Mouse (Mus musculus): ENCODE measurements around the gene Erv3. TPM values are rescaled to one million over a fixed set of nuclear protein-coding genes. Genes with fewer than 3 reads are reported as not detected.
A peak's percentile ranks its signal among the peaks of the same experiment; 100 is the strongest.

Erv3 gene
- polyA plus RNA-seq, 1 experiment = not detected

- Histone ChIP-seq H3K36me3 (ENCODE audit: control insufficient read depth, insufficient read depth) (no peaks in the 10 kb centered on the region), H3K27me3 (ENCODE audit: control insufficient read depth, insufficient read depth, insufficient read length) (no peaks in the 10 kb centered on the region), H3K4me3 (ENCODE audit: insufficient read depth, poor library complexity, severe bottlenecking) (no peak overlapping the region), H3K79me2 (ENCODE audit: control insufficient read depth, insufficient read depth) (peaks cover 15% of the 10 kb centered on the region), H3K79me3 (ENCODE audit: low read depth) (peaks cover 11% of the 10 kb centered on the region), H3ac (ENCODE audit: control insufficient read depth, insufficient read length, low read depth) (no peak overlapping the region)
- TF ChIP-seq CEBPB (IDR thresholded peaks at IDR 0.05; ENCODE audit: low read depth) (no peak), MAX (IDR thresholded peaks at IDR 0.05) (no peak), FOSL1 (IDR thresholded peaks at IDR 0.05; ENCODE audit: insufficient read depth, low read length, poor library complexity, severe bottlenecking) (no peak), MYOD1 (IDR thresholded peaks at IDR 0.05; ENCODE audit: control insufficient read depth, insufficient read length, low read depth) (no peak), CTCF (IDR thresholded peaks at IDR 0.05; ENCODE audit: control insufficient read depth, insufficient read depth, insufficient read length) (no peak), USF1 (IDR thresholded peaks at IDR 0.05; ENCODE audit: low read depth) (no peak), MYOG (IDR thresholded peaks at IDR 0.05; ENCODE audit: control insufficient read depth, extremely low read depth, insufficient read length) (no peak)
These were observed 46.7 kb upstream of the Erv3 start for GRCm38 (mm10) chr2:131906266-131906665.

- Histone ChIP-seq H3ac (ENCODE audit: control insufficient read depth, insufficient read length, low read depth) (no peak overlapping the region), H3K27me3 (ENCODE audit: control insufficient read depth, insufficient read depth, insufficient read length) (no peaks in the 10 kb centered on the region), H3K79me3 (ENCODE audit: low read depth) (peaks cover 7% of the 10 kb centered on the region), H3K4me3 (ENCODE audit: insufficient read depth, poor library complexity, severe bottlenecking) (no peak overlapping the region), H3K79me2 (ENCODE audit: control insufficient read depth, insufficient read depth) (peaks cover 10% of the 10 kb centered on the region), H3K36me3 (ENCODE audit: control insufficient read depth, insufficient read depth) (no peaks in the 10 kb centered on the region)
- TF ChIP-seq FOSL1 (IDR thresholded peaks at IDR 0.05; ENCODE audit: insufficient read depth, low read length, poor library complexity, severe bottlenecking) = no peak
- TF ChIP-seq MYOG (IDR thresholded peaks at IDR 0.05; ENCODE audit: control insufficient read depth, extremely low read depth, insufficient read length) = no peak
- no peak for TF ChIP-seq MYOD1 (IDR thresholded peaks at IDR 0.05; ENCODE audit: control insufficient read depth, insufficient read length, low read depth)
- no peak for TF ChIP-seq CTCF (IDR thresholded peaks at IDR 0.05; ENCODE audit: control insufficient read depth, insufficient read depth, insufficient read length)
- TF ChIP-seq MAX (IDR thresholded peaks at IDR 0.05) = no peak
- TF ChIP-seq USF1 (IDR thresholded peaks at IDR 0.05; ENCODE audit: low read depth) = no peak
- TF ChIP-seq CEBPB (IDR thresholded peaks at IDR 0.05; ENCODE audit: low read depth) = no peak
These were observed 46.2 kb upstream of the Erv3 start for GRCm38 (mm10) chr2:131905776-131906175.

- TF ChIP-seq FOSL1 (IDR thresholded peaks at IDR 0.05; ENCODE audit: insufficient read depth, low read length, poor library complexity, severe bottlenecking) (no peak), CEBPB (IDR thresholded peaks at IDR 0.05; ENCODE audit: low read depth) (no peak)
- H3K79me3 ChIP-seq (ENCODE audit: low read depth) = no peaks in the 10 kb centered on the region
- peaks cover 2% of the 10 kb centered on the region for H3K79me2 ChIP-seq (ENCODE audit: control insufficient read depth, insufficient read depth)
- no peaks in the 10 kb centered on the region for H3K27me3 ChIP-seq (ENCODE audit: control insufficient read depth, insufficient read depth, insufficient read length)
- H3ac ChIP-seq (ENCODE audit: control insufficient read depth, insufficient read length, low read depth) = no peak overlapping the region
- no peak overlapping the region for H3K4me3 ChIP-seq (ENCODE audit: insufficient read depth, poor library complexity, severe bottlenecking)
- no peaks in the 10 kb centered on the region for H3K36me3 ChIP-seq (ENCODE audit: control insufficient read depth, insufficient read depth)
These were observed 45.5 kb upstream of the Erv3 start for GRCm38 (mm10) chr2:131905025-131905424.

GRCm38 (mm10) chr2:131902867-131903266 lies 43.3 kb upstream of the Erv3 start:
- no peaks in the 10 kb centered on the region for H3K79me2 ChIP-seq (ENCODE audit: control insufficient read depth, insufficient read depth)
- H3K36me3 ChIP-seq (ENCODE audit: control insufficient read depth, insufficient read depth) = no peaks in the 10 kb centered on the region
- TF ChIP-seq MYOD1 (IDR thresholded peaks at IDR 0.05; ENCODE audit: control insufficient read depth, insufficient read length, low read depth) = no peak
- TF ChIP-seq MYOG (IDR thresholded peaks at IDR 0.05; ENCODE audit: control insufficient read depth, extremely low read depth, insufficient read length) = no peak
- TF ChIP-seq MAX (IDR thresholded peaks at IDR 0.05) = peak; percentile 81
- peak; percentile 53 for TF ChIP-seq FOSL1 (IDR thresholded peaks at IDR 0.05; ENCODE audit: insufficient read depth, low read length, poor library complexity, severe bottlenecking)
- no peak for TF ChIP-seq USF1 (IDR thresholded peaks at IDR 0.05; ENCODE audit: low read depth)
- TF ChIP-seq CEBPB (IDR thresholded peaks at IDR 0.05; ENCODE audit: low read depth) = no peak
- no peak for TF ChIP-seq CTCF (IDR thresholded peaks at IDR 0.05; ENCODE audit: control insufficient read depth, insufficient read depth, insufficient read length)
- H3ac ChIP-seq (ENCODE audit: control insufficient read depth, insufficient read length, low read depth) = no peak overlapping the region
- no peaks in the 10 kb centered on the region for H3K79me3 ChIP-seq (ENCODE audit: low read depth)
- H3K27me3 ChIP-seq (ENCODE audit: control insufficient read depth, insufficient read depth, insufficient read length) = no peaks in the 10 kb centered on the region
- no peak overlapping the region for H3K4me3 ChIP-seq (ENCODE audit: insufficient read depth, poor library complexity, severe bottlenecking)

- no peaks in the 10 kb centered on the region for H3K36me3 ChIP-seq (ENCODE audit: control insufficient read depth, insufficient read depth)
- no peak overlapping the region for H3ac ChIP-seq (ENCODE audit: control insufficient read depth, insufficient read length, low read depth)
- no peak overlapping the region for H3K4me3 ChIP-seq (ENCODE audit: insufficient read depth, poor library complexity, severe bottlenecking)
- no peaks in the 10 kb centered on the region for H3K79me3 ChIP-seq (ENCODE audit: low read depth)
- no peaks in the 10 kb centered on the region for H3K27me3 ChIP-seq (ENCODE audit: control insufficient read depth, insufficient read depth, insufficient read length)
- TF ChIP-seq USF1 (IDR thresholded peaks at IDR 0.05; ENCODE audit: low read depth) (no peak), FOSL1 (IDR thresholded peaks at IDR 0.05; ENCODE audit: insufficient read depth, low read length, poor library complexity, severe bottlenecking) (no peak), CTCF (IDR thresholded peaks at IDR 0.05; ENCODE audit: control insufficient read depth, insufficient read depth, insufficient read length) (no peak), MYOG (IDR thresholded peaks at IDR 0.05; ENCODE audit: control insufficient read depth, extremely low read depth, insufficient read length) (no peak), MYOD1 (IDR thresholded peaks at IDR 0.05; ENCODE audit: control insufficient read depth, insufficient read length, low read depth) (no peak), MAX (IDR thresholded peaks at IDR 0.05) (no peak)
- no peaks in the 10 kb centered on the region for H3K79me2 ChIP-seq (ENCODE audit: control insufficient read depth, insufficient read depth)
These were observed 42.9 kb upstream of the Erv3 start for GRCm38 (mm10) chr2:131902423-131902822.

- TF ChIP-seq USF1 (IDR thresholded peaks at IDR 0.05; ENCODE audit: low read depth) (no peak), CEBPB (IDR thresholded peaks at IDR 0.05; ENCODE audit: low read depth) (no peak), MAX (IDR thresholded peaks at IDR 0.05) (no peak), MYOD1 (IDR thresholded peaks at IDR 0.05; ENCODE audit: control insufficient read depth, insufficient read length, low read depth) (no peak), MYOG (IDR thresholded peaks at IDR 0.05; ENCODE audit: control insufficient read depth, extremely low read depth, insufficient read length) (no peak), FOSL1 (IDR thresholded peaks at IDR 0.05; ENCODE audit: insufficient read depth, low read length, poor library complexity, severe bottlenecking) (no peak), CTCF (IDR thresholded peaks at IDR 0.05; ENCODE audit: control insufficient read depth, insufficient read depth, insufficient read length) (no peak)
- Histone ChIP-seq H3K79me2 (ENCODE audit: control insufficient read depth, insufficient read depth) (no peaks in the 10 kb centered on the region), H3K27me3 (ENCODE audit: control insufficient read depth, insufficient read depth, insufficient read length) (no peaks in the 10 kb centered on the region), H3ac (ENCODE audit: control insufficient read depth, insufficient read length, low read depth) (no peak overlapping the region), H3K79me3 (ENCODE audit: low read depth) (no peaks in the 10 kb centered on the region), H3K4me3 (ENCODE audit: insufficient read depth, poor library complexity, severe bottlenecking) (no peak overlapping the region), H3K36me3 (ENCODE audit: control insufficient read depth, insufficient read depth) (no peaks in the 10 kb centered on the region)
These were observed 38.0 kb upstream of the Erv3 start for GRCm38 (mm10) chr2:131897336-131898109.

Measured in C2C12 (cell line).